Mouse (Mus musculus) neural tube, embryonic 14.5 days (tissue): Measurements from ENCODE around the gene Uba6. TPM values are rescaled to one million over a fixed set of nuclear protein-coding genes. Genes with fewer than 3 reads are reported as not detected.

Experiments
- ATAC-seq: fragments of 200-750 bp; cut with Nextera tagmentation; 2 replicates; pipeline ENCODE4 v1.8.0; 2017; ENCODE audit warnings: low read depth, mild to moderate bottlenecking, moderate TSS enrichment, moderate library complexity
- H3K27ac ChIP-seq: fragments of 300-500 bp; sonication (generic); 2 replicates; pipeline ENCODE4 v1.5.1; 2014; ENCODE audit warnings: low read depth, mild to moderate bottlenecking, control low read depth, low read length, moderate library complexity, mixed read lengths
- H3K27me3 ChIP-seq: fragments of 300-500 bp; sonication (generic); 2 replicates; pipeline ENCODE4 v1.6.1; 2014; ENCODE audit warnings: low read length; ENCODE audit not compliant: control insufficient read depth, insufficient read depth
- H3K36me3 ChIP-seq: fragments of 300-500 bp; sonication (generic); 2 replicates; pipeline ENCODE4 v1.6.1; 2014; ENCODE audit warnings: low read length, mixed read lengths; ENCODE audit not compliant: control insufficient read depth, insufficient read depth
- H3K4me1 ChIP-seq: fragments of 300-500 bp; sonication (generic); 2 replicates; pipeline ENCODE4 v1.6.1; 2014; ENCODE audit warnings: low read length; ENCODE audit not compliant: control insufficient read depth, insufficient read depth
- H3K4me2 ChIP-seq: fragments of 300-500 bp; sonication (generic); 2 replicates; pipeline ENCODE4 v1.6.1; 2014; ENCODE audit warnings: mild to moderate bottlenecking, low read depth, low read length, control low read depth
- H3K4me3 ChIP-seq: fragments of 300-500 bp; sonication (generic); 2 replicates; pipeline ENCODE4 v1.5.1; 2014; ENCODE audit warnings: low read depth, low read length, control low read depth, mixed read lengths
- H3K9ac ChIP-seq: fragments of 300-500 bp; sonication (generic); replicated peaks from 2 replicates; pipeline ENCODE4 v1.6.1; 2014; ENCODE audit warnings: low read depth, mild to moderate bottlenecking, control low read depth, low read length, mixed read lengths
- H3K9me3 ChIP-seq: fragments of 300-500 bp; sonication (generic); 2 replicates; pipeline ENCODE4 v1.6.1; 2016; ENCODE audit warnings: low read length; ENCODE audit not compliant: control insufficient read depth
- WGBS: fragments of 180-500 bp; shearing (Covaris S2); extraction: QIAGEN DNeasy Blood & Tissue Kit; methylation state at CpG from one replicate; pipeline ENCODE4 v1.1.7; 2014; 5-methylcytosine and 5-hydroxymethylcytosine counted together
- polyA plus RNA-seq: library from polyadenylated mRNA; unstranded; fragments of >200 nt; fragmentation: Nextera tagmentation; extraction: Ambion mirVana; gene quantifications from 2 replicates; pipeline ENCODE4 v1.2.1, GENCODE M21; 2014

Gene Uba6
- polyA plus RNA-seq, 1 experiment from 2014 or later = 20.4 TPM

- no peaks in the 10 kb centered on the region for H3K4me1 ChIP-seq
- no peak overlapping the region for H3K4me3 ChIP-seq
- H3K27ac ChIP-seq = no peak overlapping the region
- peaks cover 27% of the 10 kb centered on the region for H3K36me3 ChIP-seq
- no peaks in the 10 kb centered on the region for H3K27me3 ChIP-seq
- H3K9ac ChIP-seq = no peak overlapping the region
- no peak for ATAC-seq
- H3K4me2 ChIP-seq = no peak overlapping the region
- H3K9me3 ChIP-seq = no peaks in the 10 kb centered on the region
- 94% methylated on average over 1 of the region's 1 CpGs for WGBS
Measured at GRCm38 (mm10) chr5:86128749-86129148, 43.9 kb downstream of the Uba6 start.

DNA sequence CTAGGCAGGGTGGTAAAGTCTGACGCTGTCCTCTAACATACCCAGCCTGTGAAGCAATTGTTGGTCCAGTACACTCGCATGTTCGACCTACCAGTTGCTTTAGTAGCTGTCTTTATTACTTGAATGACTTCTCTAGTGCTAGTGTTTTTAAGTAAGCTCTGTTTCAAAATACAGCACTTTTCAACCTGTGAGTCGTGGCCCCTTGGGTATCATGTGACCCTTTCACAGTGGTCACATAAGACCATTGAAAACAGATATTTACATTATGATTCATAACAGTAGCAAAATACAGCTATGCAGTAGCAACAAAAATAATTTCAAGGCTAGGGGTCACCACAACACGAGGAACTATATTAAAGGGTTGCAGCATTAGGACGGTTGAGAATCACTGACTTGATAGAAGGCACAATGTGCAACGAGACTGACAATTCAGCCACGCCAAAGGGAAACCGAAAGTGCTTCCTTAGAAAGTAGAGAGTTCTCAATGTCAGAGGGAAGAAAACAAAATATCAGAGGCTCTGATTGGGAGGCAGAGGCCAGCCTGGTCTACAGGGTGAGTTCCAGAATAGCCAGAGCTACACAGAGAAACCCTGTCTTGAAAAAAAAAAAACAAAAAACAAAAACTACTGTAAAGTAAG is 54.0 kb downstream of the Uba6 start:
- Histone ChIP-seq H3K27ac (no peak overlapping the region), H3K4me3 (no peak overlapping the region), H3K4me2 (no peak overlapping the region), H3K9me3 (no peaks in the 10 kb centered on the region), H3K27me3 (no peaks in the 10 kb centered on the region), H3K36me3 (peaks cover 22% of the 10 kb centered on the region; the same call in 1 of the 2 replicates), H3K9ac (no peak overlapping the region), H3K4me1 (no peaks in the 10 kb centered on the region)
- no peak for ATAC-seq
- 89% methylated on average over 9 of the region's 9 CpGs for WGBS

DNA sequence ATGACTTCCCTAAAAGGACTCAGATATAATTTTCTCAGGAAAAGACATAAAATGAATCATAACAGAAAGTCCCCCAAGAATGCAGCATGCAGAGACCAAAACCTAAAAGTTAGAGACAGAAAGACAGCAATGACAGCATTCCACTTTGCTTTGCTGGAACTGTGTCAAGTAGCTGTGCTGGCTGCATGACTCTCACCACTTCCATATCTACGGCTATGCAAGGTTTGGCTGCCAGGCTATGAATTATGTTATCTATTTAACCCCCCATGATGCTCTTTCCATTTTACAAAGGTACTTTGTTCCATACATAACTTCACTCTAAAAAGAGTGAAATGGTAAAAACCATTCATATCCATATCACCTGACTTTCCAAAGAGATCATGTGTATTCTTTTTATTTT is 58.6 kb downstream of the Uba6 start:
- ATAC-seq = no peak
- WGBS = 65% methylated on average over 1 of the region's 1 CpGs
- no peaks in the 10 kb centered on the region for H3K9me3 ChIP-seq

DNA sequence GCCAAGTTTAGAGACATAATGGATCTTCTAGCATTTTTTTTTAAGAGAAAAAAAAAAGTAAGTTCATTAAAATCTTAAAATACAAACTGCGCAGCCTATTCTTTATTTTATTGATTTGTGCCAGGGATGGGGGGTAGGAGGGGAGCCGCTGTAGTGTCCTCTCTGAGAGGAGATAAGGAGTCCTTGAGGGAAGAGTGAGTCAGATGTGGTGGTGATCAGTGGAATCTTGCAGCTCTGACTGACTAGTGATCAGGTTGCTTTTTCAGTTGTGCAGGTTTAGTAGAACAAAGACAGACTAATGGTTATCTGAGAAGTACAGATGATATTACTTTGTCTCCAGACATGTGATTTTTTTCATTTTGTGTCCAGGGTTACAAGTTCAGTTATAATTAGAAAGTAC is 59.6 kb downstream of the Uba6 start:
- H3K9me3 ChIP-seq = no peaks in the 10 kb centered on the region
- no peak overlapping the region for H3K27ac ChIP-seq
- H3K4me2 ChIP-seq = no peak overlapping the region
- peaks cover 10% of the 10 kb centered on the region; the same call in 1 of the 2 replicates for H3K36me3 ChIP-seq
- 96% methylated on average over 2 of the region's 2 CpGs for WGBS
- no peak overlapping the region for H3K9ac ChIP-seq
- H3K4me1 ChIP-seq = no peaks in the 10 kb centered on the region
- no peaks in the 10 kb centered on the region for H3K27me3 ChIP-seq
- no peak for ATAC-seq
- H3K4me3 ChIP-seq = no peak overlapping the region

More for the DNA sequence above, 58.6 kb downstream of the Uba6 start:
- Histone ChIP-seq H3K36me3 (peaks cover 8% of the 10 kb centered on the region; the same call in 1 of the 2 replicates), H3K4me3 (no peak overlapping the region), H3K27ac (no peak overlapping the region), H3K9ac (no peak overlapping the region), H3K27me3 (no peaks in the 10 kb centered on the region), H3K4me1 (no peaks in the 10 kb centered on the region), H3K4me2 (no peak overlapping the region)

- WGBS = 89% methylated on average over 1 of the region's 1 CpGs
- Histone ChIP-seq H3K4me2 (no peak overlapping the region), H3K4me3 (no peak overlapping the region), H3K4me1 (no peaks in the 10 kb centered on the region), H3K9ac (no peak overlapping the region), H3K9me3 (no peaks in the 10 kb centered on the region), H3K36me3 (peaks cover 13% of the 10 kb centered on the region; the same call in 1 of the 2 replicates), H3K27me3 (no peaks in the 10 kb centered on the region), H3K27ac (no peak overlapping the region)
- no peak for ATAC-seq
Measured at GRCm38 (mm10) chr5:86111074-86111473, 61.5 kb downstream of the Uba6 start.

DNA sequence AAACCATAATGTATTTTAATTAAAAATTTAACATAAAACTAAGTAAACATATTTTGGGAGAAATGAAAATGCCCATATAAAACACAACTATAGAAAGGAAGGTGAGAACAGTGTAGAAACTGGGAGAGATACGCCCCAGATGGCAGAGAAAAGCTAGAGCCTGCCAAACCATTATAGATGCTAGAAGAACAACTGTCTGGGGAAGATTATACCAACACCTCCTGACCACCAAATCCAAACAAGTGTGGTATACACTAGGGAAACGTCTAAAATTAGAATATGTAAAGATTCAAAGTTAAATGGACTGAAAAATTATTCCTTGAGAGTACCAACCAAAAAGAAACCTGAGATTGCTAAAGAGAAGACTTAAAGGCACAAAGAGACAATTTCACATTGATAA is 66.0 kb downstream of the Uba6 start:
- 75% methylated on average over 2 of the region's 2 CpGs for WGBS
- H3K4me1 ChIP-seq = no peaks in the 10 kb centered on the region

GRCm38 (mm10) chr5:86102176-86102575 is 70.4 kb downstream of the Uba6 start:
- no peak overlapping the region for H3K4me3 ChIP-seq
- H3K27me3 ChIP-seq = no peaks in the 10 kb centered on the region
- no peak for ATAC-seq
- H3K9ac ChIP-seq = no peak overlapping the region
- no peaks in the 10 kb centered on the region for H3K4me1 ChIP-seq
- WGBS = 91% methylated on average over 2 of the region's 2 CpGs
- H3K36me3 ChIP-seq = no peaks in the 10 kb centered on the region
- H3K27ac ChIP-seq = no peak overlapping the region
- no peaks in the 10 kb centered on the region for H3K9me3 ChIP-seq
- no peak overlapping the region for H3K4me2 ChIP-seq

More for the DNA sequence above, 66.0 kb downstream of the Uba6 start:
- Histone ChIP-seq H3K9me3 (no peaks in the 10 kb centered on the region), H3K27ac (no peak overlapping the region), H3K4me3 (no peak overlapping the region), H3K4me2 (no peak overlapping the region), H3K9ac (no peak overlapping the region), H3K36me3 (peaks cover 10% of the 10 kb centered on the region; the same call in 1 of the 2 replicates), H3K27me3 (no peaks in the 10 kb centered on the region)
- ATAC-seq = no peak

GRCm38 (mm10) chr5:86100621-86101020 is 72.0 kb downstream of the Uba6 start:
- ATAC-seq = no peak
- H3K36me3 ChIP-seq = no peaks in the 10 kb centered on the region
- no peaks in the 10 kb centered on the region for H3K27me3 ChIP-seq
- no peak overlapping the region for H3K27ac ChIP-seq
- H3K4me2 ChIP-seq = no peak overlapping the region
- H3K9me3 ChIP-seq = no peaks in the 10 kb centered on the region
- no peak overlapping the region for H3K4me3 ChIP-seq
- H3K9ac ChIP-seq = no peak overlapping the region
- 77% methylated on average over 3 of the region's 3 CpGs for WGBS
- H3K4me1 ChIP-seq = no peaks in the 10 kb centered on the region

DNA sequence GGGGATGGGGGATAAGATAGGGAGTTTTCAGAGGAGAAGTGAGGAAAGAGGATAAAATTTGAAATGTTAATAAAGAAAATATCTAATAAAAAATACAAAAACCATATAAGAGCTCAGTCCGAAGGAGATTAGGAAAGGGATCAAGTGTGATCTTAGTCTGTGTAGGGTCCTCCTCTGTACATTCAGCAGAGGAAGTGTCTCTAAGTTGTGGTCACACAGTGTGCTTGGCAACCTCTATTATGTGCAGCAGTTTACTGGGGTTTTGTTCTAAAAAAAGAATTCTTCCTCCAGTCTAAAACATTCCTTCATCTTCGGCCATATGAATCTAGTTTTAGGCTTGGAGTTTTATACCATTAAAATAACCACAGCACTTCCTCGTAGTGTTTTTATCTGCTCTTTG is 73.6 kb downstream of the Uba6 start:
- H3K4me3 ChIP-seq = no peak overlapping the region
- H3K27me3 ChIP-seq = no peaks in the 10 kb centered on the region
- no peaks in the 10 kb centered on the region for H3K4me1 ChIP-seq
- no peak overlapping the region for H3K4me2 ChIP-seq
- H3K9ac ChIP-seq = no peak overlapping the region
- H3K36me3 ChIP-seq = no peaks in the 10 kb centered on the region
- WGBS = 85% methylated on average over 3 of the region's 3 CpGs
- no peaks in the 10 kb centered on the region for H3K9me3 ChIP-seq
- ATAC-seq = no peak
- H3K27ac ChIP-seq = no peak overlapping the region
